Mouse (Mus musculus): ENCODE measurements around the gene Gm28230.

Gm28230 gene

GRCm38 (mm10) chr2:74763976-74764375 lies 37.4 kb downstream of the Gm28230 start:
- DNase-seq (ENCODE audit: low spot score), result no peak

GRCm38 (mm10) chr2:74774359-74774758 lies 47.8 kb downstream of the Gm28230 start:
- no peak for DNase-seq (ENCODE audit: low spot score)

- DNase-seq (ENCODE audit: low spot score), result no peak
Measured at GRCm38 (mm10) chr2:74777536-74778275, 51.2 kb downstream of the Gm28230 start.

- DNase-seq (ENCODE audit: low spot score), result no peak
Measured at GRCm38 (mm10) chr2:74781386-74781785, 54.9 kb downstream of the Gm28230 start.

- DNase-seq (ENCODE audit: low spot score), result no peak
Measured at GRCm38 (mm10) chr2:74795531-74795930, 69.0 kb downstream of the Gm28230 start.

Data from ovary, postnatal 10 days (tissue).